Mouse (Mus musculus): ENCODE data around the gene Tm9sf4. TPM values are rescaled to one million over a fixed set of nuclear protein-coding genes. Genes with fewer than 3 reads are reported as not detected.

The Tm9sf4 gene
- total RNA-seq, 2 experiments from 2014 or later: 30.6 to 41.1 TPM

GRCm38 (mm10) chr2:153167136-153167535, 6.0 kb downstream of the Tm9sf4 start:
- H3K4me3 ChIP-seq: no peak overlapping the region
- no peak for TF ChIP-seq CTCF (IDR thresholded peaks at IDR 0.05)
- H3K27ac ChIP-seq: no peak overlapping the region
- intact Hi-C loops (cut with DNase I): loop anchor here (5.0 kb wide), 1 partner anchor 180 kb away; the partner anchor contains the start of gene Asxl1
- no peak for DNase-seq

- intact Hi-C loops (cut with DNase I): loop anchor here (5.0 kb wide), 1 partner anchor 179 kb away; the partner anchor contains the start of gene Asxl1
- DNase-seq: no peak
- no peak overlapping the region for H3K4me3 ChIP-seq
- H3K27ac ChIP-seq: peak overlapping the region; percentile 51
- TF ChIP-seq CTCF (IDR thresholded peaks at IDR 0.05): no peak
These were observed 7.2 kb downstream of the Tm9sf4 start for GRCm38 (mm10) chr2:153168134-153168820.

- Histone ChIP-seq H3K4me3 (no peak overlapping the region), H3K27ac (no peak overlapping the region)
- no peak for DNase-seq
- intact Hi-C loops (cut with DNase I): no loop called here
- no peak for TF ChIP-seq CTCF (IDR thresholded peaks at IDR 0.05)
These were observed 9.6 kb downstream of the Tm9sf4 start for GRCm38 (mm10) chr2:153170490-153171224.

- Histone ChIP-seq H3K4me3 (no peak overlapping the region), H3K27ac (no peak overlapping the region)
- intact Hi-C loops (cut with DNase I): no loop called here
- TF ChIP-seq CTCF (IDR thresholded peaks at IDR 0.05): no peak
- DNase-seq: no peak
These were observed 10.9 kb downstream of the Tm9sf4 start for GRCm38 (mm10) chr2:153171966-153172365.

- no peak for DNase-seq
- TF ChIP-seq CTCF (IDR thresholded peaks at IDR 0.05): no peak
- Histone ChIP-seq H3K27ac (peak overlapping the region; percentile 21; the same call in 1 of the 2 replicates), H3K4me3 (peak overlapping the region; percentile 33)
- intact Hi-C loops (cut with DNase I): no loop called here
These were observed 15.0 kb downstream of the Tm9sf4 start for GRCm38 (mm10) chr2:153175995-153176570.

- no peak for DNase-seq
- H3K4me3 ChIP-seq: no peak overlapping the region
- TF ChIP-seq CTCF (IDR thresholded peaks at IDR 0.05): no peak
- intact Hi-C loops (cut with DNase I): no loop called here
- no peak overlapping the region for H3K27ac ChIP-seq
These were observed 16.1 kb downstream of the Tm9sf4 start for GRCm38 (mm10) chr2:153177188-153177587.

GRCm38 (mm10) chr2:153179126-153179860, 18.2 kb downstream of the Tm9sf4 start:
- H3K4me3 ChIP-seq: no peak overlapping the region
- H3K27ac ChIP-seq: no peak overlapping the region
- no peak for TF ChIP-seq CTCF (IDR thresholded peaks at IDR 0.05)
- no peak for DNase-seq
- intact Hi-C loops (cut with DNase I): no loop called here

GRCm38 (mm10) chr2:153179961-153180360, 18.9 kb downstream of the Tm9sf4 start:
- Histone ChIP-seq H3K4me3 (no peak overlapping the region), H3K27ac (no peak overlapping the region)
- no peak for DNase-seq
- intact Hi-C loops (cut with DNase I): no loop called here
- TF ChIP-seq CTCF (IDR thresholded peaks at IDR 0.05): no peak

GRCm38 (mm10) chr2:153186176-153186591, 25.1 kb downstream of the Tm9sf4 start:
- no peak for DNase-seq
- intact Hi-C loops (cut with DNase I): no loop called here
- no peak for TF ChIP-seq CTCF (IDR thresholded peaks at IDR 0.05)
- H3K4me3 ChIP-seq: no peak overlapping the region
- H3K27ac ChIP-seq: no peak overlapping the region

GRCm38 (mm10) chr2:153187848-153188247, 26.7 kb downstream of the Tm9sf4 start:
- Histone ChIP-seq H3K4me3 (no peak overlapping the region), H3K27ac (no peak overlapping the region)
- intact Hi-C loops (cut with DNase I): no loop called here
- DNase-seq: no peak
- TF ChIP-seq CTCF (IDR thresholded peaks at IDR 0.05): no peak

- intact Hi-C loops (cut with DNase I): no loop called here
- no peak for DNase-seq
These were observed 30.1 kb downstream of the Tm9sf4 start for GRCm38 (mm10) chr2:153191242-153191641.

GRCm38 (mm10) chr2:153194255-153194654, 33.2 kb downstream of the Tm9sf4 start:
- Histone ChIP-seq H3K27ac (no peak overlapping the region), H3K4me3 (no peak overlapping the region)
- intact Hi-C loops (cut with DNase I): no loop called here
- no peak for DNase-seq
- TF ChIP-seq CTCF (IDR thresholded peaks at IDR 0.05): no peak

More at GRCm38 (mm10) chr2:153191242-153191641, 30.1 kb downstream of the Tm9sf4 start:
- no peak overlapping the region for H3K4me3 ChIP-seq
- no peak for TF ChIP-seq CTCF (IDR thresholded peaks at IDR 0.05)
- no peak overlapping the region for H3K27ac ChIP-seq
